ENCODE assay signal across 8 mouse cellular contexts in genomic region chr6:92941281-92941731, GRCm38 (mm10). TPM values are rescaled to one million over a fixed set of nuclear protein-coding genes. Genes with fewer than 3 reads are reported as not detected.
A peak's percentile ranks its signal among the peaks of the same experiment; 100 is the strongest.
DNase-seq lines count a peak whose midpoint lies in the region; ATAC-seq and TF ChIP-seq lines count a peak whose summit lies in the region.

No protein-coding gene starts in this region.

- H3K9me3 ChIP-seq in ES-E14 (ENCODE audit: control insufficient read depth, insufficient read depth, low read depth, low read length): no peaks in the 10 kb centered on the region
- no peaks in the 10 kb centered on the region for H3K9me3 ChIP-seq in liver, embryonic 13.5 days (replicated peaks)
- H3K9me3 ChIP-seq in neural tube, embryonic 11.5 days (ENCODE audit: control insufficient read depth, low read length): no peaks in the 10 kb centered on the region

- peak overlapping the region; percentile 58 for H3K4me2 ChIP-seq in liver, embryonic 13.5 days
- peak overlapping the region; percentile 95 for H3K4me2 ChIP-seq in neural tube, embryonic 11.5 days (ENCODE audit: low read depth)

- peak; percentile 74 for ATAC-seq in liver, embryonic 13.5 days (ENCODE audit: low read depth)
- peak; percentile 70 for ATAC-seq in neural tube, embryonic 11.5 days (ENCODE audit: insufficient read depth, low FRiP score, low TSS enrichment)

- under 1% methylated on average over 21 of the region's 21 CpGs for WGBS in large intestine, adult 2 months
- 1% methylated on average over 21 of the region's 21 CpGs for WGBS in liver, embryonic 13.5 days (ENCODE audit: insufficient replicate concordance)
- under 1% methylated on average over 21 of the region's 21 CpGs for WGBS in neural tube, embryonic 11.5 days

- in situ Hi-C loops in ES-E14 (cut with MboI; ENCODE audit: low sequenced_read_pairs in 2 of 2, unreplicated experiment in 2 of 2): no loop called here

- peaks cover 0 to 5% of the 10 kb centered on the region in 2 experiments; a peak in 1 of 4 replicates for H3K4me1 ChIP-seq in ES-E14 (ENCODE audit: control insufficient read depth in 2 of 2, insufficient read depth in 2 of 2, low read length in 2 of 2, poor library complexity in 1 of 2)
- no peaks in the 10 kb centered on the region for H3K4me1 ChIP-seq in liver, embryonic 13.5 days (replicated peaks)
- 0 out of 2 replicates have a peak, but pooled peaks cover 4% of the 10 kb centered on the region for H3K4me1 ChIP-seq in neural tube, embryonic 11.5 days (ENCODE audit: control insufficient read depth, insufficient read depth, low read length)

- intact Hi-C loops in heart, postnatal 14 days (cut with DNase I): loop anchor here (2.0 to 5.0 kb wide), 5 partner anchors 139 to 366 kb away; no protein-coding TSS in a partner anchor

- peak overlapping the region; percentile 18; the same call in 1 of the 2 replicates for H3K9ac ChIP-seq in ES-E14 (ENCODE audit: insufficient read depth, low read depth, low read length, poor library complexity, severe bottlenecking)
- peak overlapping the region; percentile 1; the same call in 1 of the 2 replicates for H3K9ac ChIP-seq in liver, embryonic 13.5 days
- H3K9ac ChIP-seq in neural tube, embryonic 11.5 days (ENCODE audit: low read length): no peak overlapping the region

- peak; percentile 63 for DNase-seq in ES-E14 (ENCODE audit: low read depth, low spot score)
- DNase-seq in cerebellum, adult 9-10 months: peak; percentile 13
- DNase-seq in forelimb bud, embryonic 11.5 days (ENCODE audit: low read depth, low spot score): peak; percentile 66
- DNase-seq in heart, postnatal 14 days: peak; percentile 89 to 90
- DNase-seq in large intestine, adult 2 months (ENCODE audit: low read depth, low spot score): peak; percentile 37
- peak; percentile 1 for DNase-seq in liver, embryonic 13.5 days
- DNase-seq in neural tube, embryonic 11.5 days (ENCODE audit: low spot score): peak; percentile 79
- DNase-seq in thymus, postnatal 14 days: peak; percentile 45

- no peak overlapping the region for H3K27ac ChIP-seq in ES-E14 (ENCODE audit: insufficient read depth, low read depth, low read length, poor library complexity, severe bottlenecking)
- no peak overlapping the region for H3K27ac ChIP-seq in liver, embryonic 13.5 days
- no peak overlapping the region for H3K27ac ChIP-seq in neural tube, embryonic 11.5 days (ENCODE audit: low read depth, low read length)

- H3K4me3 ChIP-seq in ES-E14 (ENCODE audit: insufficient read depth in 1 of 2, low read depth in 1 of 2, low read length in 2 of 2, poor library complexity in 1 of 2, severe bottlenecking in 1 of 2): peak overlapping the region; percentile 58 to 82
- peak overlapping the region; percentile 52 for H3K4me3 ChIP-seq in liver, embryonic 13.5 days (replicated peaks)
- peak overlapping the region; percentile 51 for H3K4me3 ChIP-seq in neural tube, embryonic 11.5 days (ENCODE audit: low read depth, low read length)

- H3K27me3 ChIP-seq in liver, embryonic 13.5 days: peaks cover 65% of the 10 kb centered on the region
- H3K27me3 ChIP-seq in neural tube, embryonic 11.5 days (ENCODE audit: control insufficient read depth, insufficient read depth, low read length): peaks cover 25% of the 10 kb centered on the region

- H3K36me3 ChIP-seq in ES-E14 (ENCODE audit: control insufficient read depth, insufficient read depth, low read length, poor library complexity, severe bottlenecking): no peaks in the 10 kb centered on the region
- no peaks in the 10 kb centered on the region for H3K36me3 ChIP-seq in liver, embryonic 13.5 days
- no peaks in the 10 kb centered on the region for H3K36me3 ChIP-seq in neural tube, embryonic 11.5 days (ENCODE audit: control insufficient read depth, insufficient read depth, low read length)

TF ChIP-seq in ES-E14, 5 proteins besides CTCF, POLR2A, EP300 and RAD21:
- TF ChIP-seq HCFC1 (IDR thresholded peaks at IDR 0.05; ENCODE audit: borderline replicate concordance, insufficient read depth, low read length) (no peak), ZNF384 (IDR thresholded peaks at IDR 0.05; ENCODE audit: low read depth, low read length) (no peak), ZC3H11A (IDR thresholded peaks at IDR 0.05; ENCODE audit: borderline replicate concordance, low read depth, low read length) (no peak), MAFK (IDR thresholded peaks at IDR 0.05; ENCODE audit: insufficient read depth, low read depth, low read length) (no peak), CHD2 (IDR thresholded peaks at IDR 0.05; ENCODE audit: low read depth, low read length) (no peak)

RNA-seq across cellular contexts. Expression of gene Adamts9, which starts 2.0 kb away (rescaled TPM):
- 19.1 and 21.2 TPM in 2 replicates for total RNA-seq in ES-E14 (2012; rRNA removed)
- total RNA-seq in heart, postnatal 14 days (2021): 10 to 100 TPM; 37.9 to 39.7 TPM
- 0.89 and 1.4 TPM in 2 replicates for polyA plus RNA-seq in large intestine, adult 2 months (2012; rRNA removed)
- 0.79 and 0.91 TPM in 2 replicates for polyA plus RNA-seq in liver, embryonic 13.5 days (2015; fragmentation: Nextera tagmentation; extraction: Ambion mirVana)
- polyA plus RNA-seq in neural tube, embryonic 11.5 days (2014; fragmentation: Nextera tagmentation; extraction: Ambion mirVana): 1.4 and 2.2 TPM in 2 replicates

Comparison
In these comparisons a context has a peak if more than half of its experiments do, and no peak if none do; other contexts are left out.
1. DNase-seq: peak in every context shown above with its lines; median percentile 90 in heart, postnatal 14 days; 79 in neural tube, embryonic 11.5 days; 66 in forelimb bud, embryonic 11.5 days; 63 in ES-E14; 45 in thymus, postnatal 14 days; 37 in large intestine, adult 2 months; 13 in cerebellum, adult 9-10 months; 1 in liver, embryonic 13.5 days.